Mouse (Mus musculus) right cerebral cortex, postnatal 4 days (tissue): Measurements from ENCODE around the gene Vps35.

ENCODE experiments used
- DNase-seq: peaks from one replicate; pipeline ENCODE4 v3.0.0-alpha.2; 2022

Gene Vps35

GRCm38 (mm10) chr8:85299434-85300077 lies at the start of gene Vps35, which contains the start of gene Orc6:
Gene Vps35 (minus strand): TSS chr8:85299802.
Gene Orc6 (plus strand): TSS chr8:85299632.
- peak; percentile 98 for DNase-seq

GRCm38 (mm10) chr8:85339871-85340573 lies 40.4 kb upstream of the Vps35 start:
- DNase-seq, result no peak

- no peak for DNase-seq
Measured at GRCm38 (mm10) chr8:85337681-85338080, 38.1 kb upstream of the Vps35 start.

GRCm38 (mm10) chr8:85336211-85336933 lies 36.8 kb upstream of the Vps35 start:
- no peak for DNase-seq

- DNase-seq, result no peak
Measured at GRCm38 (mm10) chr8:85335105-85335504, 35.5 kb upstream of the Vps35 start.

- no peak for DNase-seq
Measured at GRCm38 (mm10) chr8:85329506-85329905, 29.9 kb upstream of the Vps35 start.

- no peak for DNase-seq
Measured at GRCm38 (mm10) chr8:85327036-85327435, 27.4 kb upstream of the Vps35 start.

GRCm38 (mm10) chr8:85323084-85323483 lies 23.5 kb upstream of the Vps35 start:
- DNase-seq, result no peak

- DNase-seq, result no peak
Measured at GRCm38 (mm10) chr8:85321981-85322380, 22.4 kb upstream of the Vps35 start.

- DNase-seq, result no peak
Measured at GRCm38 (mm10) chr8:85318534-85318933, 18.9 kb upstream of the Vps35 start.

- DNase-seq, result no peak
Measured at GRCm38 (mm10) chr8:85313036-85313435, 13.4 kb upstream of the Vps35 start.

- no peak for DNase-seq
Measured at GRCm38 (mm10) chr8:85311743-85312142, 12.1 kb upstream of the Vps35 start.

GRCm38 (mm10) chr8:85308564-85308963 lies 9.0 kb upstream of the Vps35 start:
- no peak for DNase-seq

GRCm38 (mm10) chr8:85303531-85303930 lies 3.9 kb upstream of the Vps35 start:
- DNase-seq, result no peak

GRCm38 (mm10) chr8:85302931-85303330 lies 3.3 kb upstream of the Vps35 start:
- DNase-seq, result no peak

- DNase-seq, result no peak
Measured at GRCm38 (mm10) chr8:85301941-85302340, 2.3 kb upstream of the Vps35 start.

- no peak for DNase-seq
Measured at GRCm38 (mm10) chr8:85298600-85299433, 785 bp downstream of the Vps35 start.

GRCm38 (mm10) chr8:85286846-85287245 lies 12.8 kb downstream of the Vps35 start:
- no peak for DNase-seq

GRCm38 (mm10) chr8:85227297-85227696 lies 72.3 kb downstream of the Vps35 start:
- DNase-seq, result no peak

GRCm38 (mm10) chr8:85225688-85226087 lies 73.9 kb downstream of the Vps35 start, which contains the start of gene Olfr371:
Gene Olfr371 (plus strand): TSS chr8:85225988.
- no peak for DNase-seq

GRCm38 (mm10) chr8:85220992-85221391 lies 78.6 kb downstream of the Vps35 start:
- DNase-seq, result no peak

- no peak for DNase-seq
Measured at GRCm38 (mm10) chr8:85220220-85220619, 79.4 kb downstream of the Vps35 start.
